Mouse (Mus musculus) adrenal gland, postnatal 36 days (tissue): Measurements from ENCODE around the gene Hint2. TPM values are rescaled to one million over a fixed set of nuclear protein-coding genes. Genes with fewer than 3 reads are reported as not detected.

ENCODE experiments used
- DNase-seq, 2 experiments: peaks; one replicate each; pipeline ENCODE4 v3.0.0; 2021; ENCODE audit warnings: mixed read lengths in 1 of 2
- long read RNA-seq, 2 experiments: library from polyadenylated mRNA; stranded (forward); transcript quantifications; one replicate each; pipeline ENCODE4 v2.0.0; 2021; ENCODE audit warnings: borderline sequencing depth in 2 of 2
- total RNA-seq, 2 experiments: library from RNA; stranded (reverse); gene quantifications; 2 replicates each; pipeline ENCODE4 v1.2.3; 2021

The Hint2 gene
- 10 to 100 TPM; 76.8 to 79.3 TPM for total RNA-seq
- long read RNA-seq, experiment 1, transcript Hint2-201 (5 exons, 610 nt), result major isoform, 112 of 141 reads
- long read RNA-seq, experiment 1, partial matches to known transcripts, result 19 of 141 reads
- long read RNA-seq, experiment 1, other reads (novel, unspliced or antisense), result 5 of 141 reads
- long read RNA-seq, experiment 2, transcript Hint2-201 (5 exons, 610 nt), result major isoform, 53 of 67 reads
- long read RNA-seq, experiment 2, partial matches to known transcripts, result 9 of 67 reads
- long read RNA-seq, experiment 2, other reads (novel, unspliced or antisense), result 5 of 67 reads

DNA sequence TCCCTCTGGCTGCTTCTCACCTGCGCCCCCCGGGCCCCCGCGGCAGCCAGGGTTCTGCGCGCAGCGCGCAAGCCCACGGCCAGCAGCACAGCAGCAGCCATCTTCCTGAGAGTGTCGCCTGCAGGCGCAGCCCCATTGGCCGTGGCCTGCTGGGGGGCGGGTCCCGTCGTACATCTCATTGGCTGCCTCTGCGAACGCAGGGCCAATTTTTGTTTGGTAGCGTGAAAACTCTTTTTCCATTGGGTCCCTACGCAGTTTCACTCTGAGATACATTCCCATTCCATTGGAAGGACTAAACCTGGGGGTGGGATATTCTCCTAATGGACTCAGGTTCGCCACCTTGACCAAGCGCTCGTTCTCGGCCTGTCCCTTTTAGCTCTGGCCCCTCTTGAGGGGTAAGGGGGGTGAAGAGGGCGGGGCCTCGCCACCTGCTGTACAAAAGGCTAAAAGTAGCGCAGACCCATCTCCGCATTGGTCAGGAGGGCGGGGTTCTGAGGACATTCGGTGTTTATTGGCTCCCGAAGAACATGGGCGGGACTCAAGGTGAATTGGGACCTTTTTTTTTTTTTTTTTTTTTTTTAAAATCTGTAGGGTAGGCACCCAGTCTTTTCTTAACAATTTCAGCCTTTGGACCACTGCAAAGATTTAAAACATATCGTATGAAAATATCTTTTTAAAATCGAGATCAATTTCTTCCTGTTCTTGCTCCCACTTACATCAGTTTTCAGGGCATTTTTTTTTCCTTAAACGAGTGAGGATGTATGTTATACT, at the start of gene Hint2:
Gene Hint2, minus strand, starts transcription at position 128 of the 771 bp plus-strand sequence.
- DNase-seq, result peak; percentile 94 to 97

DNA sequence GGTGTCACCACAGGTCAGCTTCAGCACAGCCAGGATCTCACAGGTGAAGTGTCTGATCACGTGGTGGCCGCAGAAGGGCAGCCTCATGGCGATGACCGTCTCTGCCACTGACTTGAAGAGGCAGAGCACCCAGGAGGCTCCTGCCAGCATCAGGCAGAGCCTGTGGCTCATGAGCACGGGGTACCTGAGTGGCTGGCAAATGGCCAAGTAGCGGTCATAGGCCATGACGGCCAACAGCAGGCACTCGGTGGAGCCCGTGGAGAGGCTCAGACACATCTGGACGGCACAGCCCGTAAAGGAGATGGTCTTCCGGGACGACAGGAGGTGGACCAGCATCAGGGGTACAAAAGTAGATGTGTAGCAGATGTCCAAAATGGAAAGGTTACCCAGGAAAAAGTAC, 49.7 kb upstream of the Hint2 start:
- no peak for DNase-seq

DNA sequence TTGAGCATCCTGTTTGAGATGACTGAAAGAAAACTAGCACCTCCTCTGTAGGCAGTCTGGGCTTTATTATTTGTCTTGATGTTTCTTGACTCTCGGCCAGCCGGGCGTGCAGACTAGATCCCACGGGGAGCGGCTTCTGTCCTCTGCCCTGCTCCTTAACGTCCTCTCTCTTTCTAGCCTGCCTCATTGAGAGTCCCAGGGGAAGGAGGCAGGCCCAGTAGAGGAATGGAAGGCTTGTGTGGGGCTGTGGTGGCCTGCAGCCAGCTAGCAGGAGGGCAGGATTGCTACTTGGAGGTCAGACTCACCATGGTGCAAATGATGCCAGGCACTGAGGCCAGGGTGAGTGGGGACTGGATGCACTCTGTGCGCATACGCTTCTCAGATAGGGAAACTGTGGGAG, 47.6 kb upstream of the Hint2 start:
- DNase-seq, result peak in 1 of 2 experiments; percentile 54

DNA sequence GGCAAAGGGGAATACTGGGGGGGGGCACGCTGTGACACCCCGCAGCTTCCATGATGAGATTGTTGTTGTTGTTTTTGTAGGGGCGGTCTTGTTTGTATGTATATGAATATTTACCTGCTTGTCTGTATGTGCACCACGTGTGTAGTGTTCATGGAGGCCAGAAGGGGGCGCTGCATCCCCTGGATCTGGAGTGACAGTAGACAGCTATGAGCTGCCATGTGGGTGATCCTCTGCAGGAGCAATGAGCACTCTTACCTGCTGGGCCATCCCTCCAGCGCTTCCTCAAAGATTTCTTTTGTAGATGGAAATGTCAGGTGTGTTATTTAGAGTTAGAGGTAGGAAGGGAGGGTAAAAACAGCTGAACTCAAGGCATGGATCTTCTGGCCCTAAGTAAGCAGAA, 47.2 kb upstream of the Hint2 start:
- no peak for DNase-seq

DNA sequence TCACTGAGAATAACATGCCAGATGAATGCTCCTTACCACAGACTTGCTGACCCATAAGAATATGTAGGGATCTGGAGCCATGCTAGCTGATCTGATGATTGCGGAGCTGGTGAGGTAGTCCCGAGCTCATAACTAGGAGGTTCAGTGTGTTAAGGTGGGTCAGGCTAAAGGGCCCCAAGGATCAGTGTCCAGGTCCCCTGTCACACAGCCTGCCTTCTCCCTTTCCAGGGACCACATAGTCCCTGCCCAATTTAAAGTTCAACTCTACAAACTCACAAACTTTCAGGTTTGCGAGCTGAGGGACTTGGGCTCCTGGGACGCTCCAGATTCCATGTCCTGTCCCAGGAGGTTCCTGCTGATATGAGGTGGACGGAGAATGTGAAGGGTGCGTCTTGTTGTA, 44.4 kb upstream of the Hint2 start, which contains the start of gene Olfr70:
Gene Olfr70, minus strand, starts transcription at position 101 of the 400 bp plus-strand sequence.
- DNase-seq, result no peak

DNA sequence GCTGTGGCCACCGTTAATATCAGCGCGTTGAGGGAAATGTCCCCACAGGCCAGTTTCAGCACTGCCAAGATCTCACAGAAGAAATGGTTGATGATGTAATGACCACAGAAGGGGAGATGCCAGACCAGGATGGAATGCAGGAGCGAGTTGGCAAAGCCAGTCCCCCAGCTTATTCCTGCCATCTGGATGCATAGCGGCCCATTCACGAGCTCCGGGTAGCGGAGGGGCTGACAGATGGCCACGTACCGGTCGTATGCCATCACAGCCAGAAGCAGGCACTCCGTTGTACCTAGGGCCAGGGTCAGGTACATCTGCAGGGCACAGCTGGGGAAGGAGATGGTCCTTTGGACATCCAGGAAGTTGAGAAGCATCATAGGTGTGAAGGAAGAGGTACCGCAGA, 40.3 kb upstream of the Hint2 start:
- no peak for DNase-seq

DNA sequence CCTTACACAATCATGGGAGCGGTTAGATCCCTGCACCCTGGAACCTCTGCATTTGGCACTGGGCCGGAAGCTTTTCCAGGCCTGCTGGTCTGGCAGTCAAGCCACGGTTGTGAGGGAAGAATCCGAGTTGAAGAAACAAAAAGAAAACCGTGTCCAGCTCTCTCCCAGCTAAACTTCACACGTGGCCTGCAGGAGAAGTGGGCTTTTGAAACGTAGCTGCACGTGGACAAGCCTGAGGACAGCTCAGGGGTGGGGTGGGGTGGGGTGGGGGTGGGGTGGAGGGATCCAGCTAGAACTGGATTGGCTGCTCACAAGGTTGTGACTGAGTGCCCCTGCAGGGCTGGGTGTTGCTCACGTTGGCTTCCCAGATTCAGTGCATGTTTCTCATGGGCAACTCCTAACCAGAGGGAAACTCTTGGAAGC, 39.0 kb upstream of the Hint2 start:
- peak in 1 of 2 experiments; percentile 64 for DNase-seq

DNA sequence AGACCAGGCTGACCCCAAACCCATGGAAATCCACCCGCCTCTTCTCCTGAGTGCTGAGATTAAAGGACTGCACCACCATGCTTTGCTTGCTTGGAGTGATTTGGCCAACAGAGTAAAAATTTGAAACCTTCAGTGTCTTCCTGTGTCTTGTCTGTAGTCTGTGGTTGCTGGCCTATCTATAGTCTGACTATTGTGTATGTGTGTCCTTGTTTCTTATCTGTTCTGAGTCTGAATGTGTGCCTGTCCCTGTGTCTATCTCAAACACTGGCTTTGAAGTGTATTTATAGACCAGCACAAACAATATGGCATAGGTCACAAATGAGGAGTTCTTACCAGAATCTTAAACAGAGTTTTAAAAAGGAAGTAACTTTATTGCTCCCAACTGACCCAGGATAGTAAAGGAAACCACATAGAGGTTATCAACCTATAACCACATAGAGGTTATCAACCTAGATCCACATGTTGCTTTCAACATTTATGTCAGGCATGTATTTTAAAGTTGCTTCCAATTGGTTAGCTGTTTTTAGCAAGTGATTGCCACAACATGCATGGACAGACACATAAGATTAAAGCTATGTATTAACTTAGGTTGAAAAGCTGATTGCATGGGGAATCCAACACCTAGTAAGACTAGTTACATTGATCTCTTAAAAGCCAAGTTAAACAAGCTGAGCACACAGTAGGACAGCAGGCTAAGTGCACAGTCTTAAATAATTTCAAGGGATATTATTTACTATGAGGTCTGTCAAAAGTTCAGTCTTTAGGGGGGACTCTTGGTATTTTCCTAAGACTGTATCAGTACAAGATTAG, 38.4 kb upstream of the Hint2 start:
- DNase-seq, result no peak

DNA sequence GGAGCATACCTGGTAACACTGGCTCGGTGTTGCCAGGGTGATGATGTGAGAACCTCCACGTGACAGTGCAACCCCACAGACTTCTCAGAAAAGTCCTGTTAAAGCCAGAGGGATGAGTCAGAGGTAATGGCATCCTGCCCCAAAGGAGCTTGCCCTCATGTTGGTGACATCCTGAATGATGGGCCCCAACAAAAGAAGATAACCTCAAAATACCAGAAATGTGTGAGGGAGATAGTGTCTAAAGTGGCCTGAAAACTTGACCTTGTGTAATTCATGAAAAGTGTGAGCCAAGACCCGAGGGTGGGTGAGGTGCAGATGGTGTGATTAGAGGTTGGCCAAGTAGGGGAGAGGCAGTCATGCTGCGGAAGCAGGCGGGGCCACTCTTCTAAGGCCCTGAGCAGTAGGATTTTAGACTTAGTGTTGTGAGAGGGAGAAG, 37.6 kb upstream of the Hint2 start:
- DNase-seq, result peak; percentile 72 to 75

DNA sequence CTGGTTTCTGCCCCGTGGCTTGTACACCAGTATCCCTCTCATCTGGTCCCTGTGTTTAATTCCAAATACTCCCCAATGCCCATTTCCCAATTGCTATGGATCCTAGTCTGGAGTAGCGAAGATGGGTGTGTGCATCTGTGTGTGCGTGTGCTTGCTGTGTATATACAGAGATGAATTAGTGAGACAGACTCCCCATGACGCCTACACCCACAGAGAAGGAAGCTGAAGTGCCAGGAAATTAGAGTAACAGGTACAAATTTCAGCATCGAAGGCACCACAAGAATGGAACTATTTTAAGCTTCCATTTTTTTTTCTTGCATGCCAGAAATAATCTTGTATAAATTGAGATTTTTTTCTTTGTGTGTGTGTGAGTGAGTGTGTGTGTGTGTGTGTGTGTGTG, 34.8 kb upstream of the Hint2 start:
- DNase-seq, result no peak

DNA sequence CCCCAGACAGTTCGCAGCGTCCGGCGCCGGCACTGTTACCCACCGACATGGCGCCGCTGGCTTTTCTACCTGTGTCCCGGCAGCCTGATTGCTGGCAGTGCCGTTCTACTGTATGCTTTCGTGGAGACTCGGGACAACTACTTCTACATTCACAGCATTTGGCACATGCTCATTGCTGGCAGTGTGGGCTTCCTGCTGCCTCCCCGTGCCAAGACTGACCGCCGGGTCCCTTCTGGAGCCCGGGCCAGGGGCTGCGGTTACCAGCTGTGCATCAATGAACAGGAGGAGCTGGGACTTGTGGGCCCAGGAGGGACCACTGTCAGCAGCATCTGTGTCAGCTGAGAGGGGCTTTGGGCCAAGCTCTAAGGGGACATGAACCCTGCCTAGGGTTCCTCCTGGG, 33.8 kb upstream of the Hint2 start:
- DNase-seq, result no peak

DNA sequence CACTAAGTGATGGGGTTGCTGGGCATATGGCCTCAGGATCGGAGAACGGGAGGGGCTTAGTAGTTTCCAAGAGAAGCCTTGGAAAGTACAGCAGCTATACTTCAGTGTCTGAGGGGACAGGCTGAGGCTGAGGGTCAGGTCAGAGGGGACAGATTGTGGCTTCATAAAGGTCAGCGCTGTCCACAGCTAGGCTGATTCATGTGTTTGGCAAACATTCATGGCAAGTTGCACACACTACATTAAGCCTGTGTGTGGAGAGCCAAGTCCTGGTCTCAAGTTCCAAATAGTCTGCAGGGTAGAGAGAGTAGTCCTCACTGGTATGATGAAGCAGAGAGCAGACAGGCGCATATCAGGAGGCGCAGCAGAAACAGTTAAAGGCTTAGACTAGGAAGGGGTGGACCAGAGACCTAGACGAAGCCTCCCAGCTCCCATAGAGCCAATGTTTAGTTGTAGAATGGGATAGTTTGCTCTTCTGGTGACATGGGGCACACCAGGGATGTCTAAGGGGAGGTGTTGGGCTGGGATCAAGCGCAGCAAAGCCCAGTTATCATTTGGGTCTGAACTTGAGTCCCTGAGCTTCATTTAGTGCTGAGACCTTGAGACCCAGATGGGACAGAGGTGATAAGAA, 23.3 kb upstream of the Hint2 start:
- DNase-seq, result peak; percentile 71 to 74

DNA sequence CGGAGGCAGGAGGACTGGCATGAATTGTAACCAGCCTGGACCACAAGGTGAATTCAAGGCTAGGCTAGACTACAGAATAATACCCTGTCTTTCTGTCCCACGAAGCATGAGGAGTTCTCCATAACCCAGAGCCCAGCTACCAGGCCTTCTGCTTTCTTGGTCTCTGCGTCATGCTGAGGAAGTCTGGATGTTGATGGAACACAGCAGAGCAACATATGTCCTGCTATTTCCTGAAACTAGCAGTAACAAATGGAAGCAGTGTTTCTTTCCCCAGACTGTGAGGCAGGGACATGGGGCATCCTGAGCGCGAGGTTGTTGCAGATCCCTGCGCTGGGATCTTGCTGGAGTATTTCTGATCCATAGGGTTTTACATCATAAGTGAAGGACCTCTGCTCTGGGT, 22.3 kb upstream of the Hint2 start:
- DNase-seq, result no peak

DNA sequence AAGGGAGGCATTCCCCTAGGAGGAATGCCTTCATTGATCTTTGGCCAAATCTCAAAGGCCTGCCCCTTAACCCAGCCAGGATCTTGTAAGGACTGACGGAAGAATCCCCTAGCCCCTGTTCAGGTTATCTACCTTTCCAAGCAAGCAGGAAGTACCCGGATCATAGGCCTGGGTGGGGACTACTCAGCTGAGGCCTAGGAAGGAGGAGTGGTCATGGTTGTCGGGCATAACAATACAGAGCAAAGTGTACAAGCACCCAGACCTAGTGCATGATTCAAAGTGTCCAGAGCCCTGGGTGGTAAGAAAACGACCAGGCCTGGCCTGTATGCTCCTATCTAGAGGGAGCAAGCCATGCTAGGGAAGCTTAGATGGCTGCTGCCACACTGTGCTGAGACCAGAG, 19.3 kb upstream of the Hint2 start:
- no peak for DNase-seq

DNA sequence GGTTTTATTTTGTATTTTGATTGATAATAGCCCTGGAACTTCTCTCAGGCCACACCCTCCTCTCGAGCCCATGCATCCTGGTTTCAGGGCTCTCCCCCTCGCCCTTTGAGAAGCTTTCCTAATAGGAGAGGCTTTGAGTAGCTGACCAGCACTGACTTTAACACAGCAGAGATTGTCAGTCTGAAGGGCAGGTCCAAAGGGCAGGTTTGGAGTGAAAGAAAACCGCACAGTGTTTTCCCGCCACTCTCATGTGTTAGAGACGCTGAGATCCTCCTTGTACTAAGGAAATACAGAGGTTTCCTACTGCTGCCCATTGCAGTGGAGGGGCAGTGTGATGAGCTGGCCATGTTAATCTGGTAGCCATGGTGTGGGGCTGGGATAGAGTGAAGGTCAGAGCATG, 18.7 kb upstream of the Hint2 start:
- no peak for DNase-seq

DNA sequence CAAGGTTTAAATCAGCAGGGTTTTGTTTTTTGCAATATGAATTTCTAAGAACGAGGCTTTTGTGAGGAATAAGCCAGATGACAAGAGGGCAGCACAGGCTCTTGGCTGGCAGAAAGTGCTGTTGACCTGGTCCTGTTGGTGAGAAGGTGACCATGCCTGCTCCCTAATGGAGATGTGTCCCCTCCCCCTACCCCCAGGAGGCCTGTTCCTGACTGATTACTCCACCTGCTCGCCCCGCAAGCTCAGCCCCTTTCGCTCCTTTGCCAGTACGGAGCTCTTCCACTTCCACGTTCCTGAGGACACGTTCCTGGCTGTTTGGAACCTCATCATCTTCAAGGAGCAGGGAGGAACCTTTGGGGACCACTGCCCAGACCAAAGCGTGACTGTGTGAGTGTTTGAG, 17.4 kb upstream of the Hint2 start:
- peak in 1 of 2 experiments; percentile 41 for DNase-seq

DNA sequence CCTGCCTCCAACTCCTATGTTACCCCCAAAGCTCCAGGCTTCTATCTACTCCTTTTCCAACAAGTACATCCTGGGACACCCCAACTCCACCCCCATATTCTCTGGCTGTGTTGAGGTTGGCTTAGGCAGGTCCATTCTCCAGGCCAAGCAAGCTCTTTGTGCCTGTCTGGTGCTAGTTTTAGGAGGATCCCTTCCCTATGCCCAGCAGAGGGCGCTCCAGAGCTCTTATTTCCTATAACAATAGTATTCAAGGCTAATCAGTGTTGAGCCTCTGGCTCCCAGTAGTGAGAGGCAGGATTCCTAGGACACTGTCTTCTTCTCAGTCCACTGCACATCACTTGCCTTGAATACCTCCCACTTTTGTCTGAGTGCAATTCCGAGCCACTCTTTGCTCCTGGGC, 15.8 kb upstream of the Hint2 start:
- peak; percentile 93 for DNase-seq

DNA sequence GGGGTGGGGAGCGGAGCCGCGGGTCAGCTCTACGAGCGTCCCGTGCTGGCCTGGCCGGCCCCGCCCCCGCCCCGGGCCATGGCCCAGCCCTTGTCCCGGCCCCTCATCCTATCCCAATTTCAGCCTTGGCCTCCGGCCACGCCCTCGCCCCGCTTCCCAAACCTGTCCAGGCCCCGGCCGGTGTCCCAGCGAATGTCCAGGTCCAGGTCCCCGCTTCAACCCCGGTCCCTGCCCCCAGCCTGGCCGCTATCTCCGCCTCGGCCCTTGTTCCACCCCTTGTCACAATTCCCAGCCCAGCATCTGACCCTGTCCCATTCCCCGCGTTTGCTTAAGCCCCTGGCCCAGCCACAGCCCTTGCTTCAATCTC, 13.1 kb upstream of the Hint2 start:
- DNase-seq, result peak; percentile 83 to 88

DNA sequence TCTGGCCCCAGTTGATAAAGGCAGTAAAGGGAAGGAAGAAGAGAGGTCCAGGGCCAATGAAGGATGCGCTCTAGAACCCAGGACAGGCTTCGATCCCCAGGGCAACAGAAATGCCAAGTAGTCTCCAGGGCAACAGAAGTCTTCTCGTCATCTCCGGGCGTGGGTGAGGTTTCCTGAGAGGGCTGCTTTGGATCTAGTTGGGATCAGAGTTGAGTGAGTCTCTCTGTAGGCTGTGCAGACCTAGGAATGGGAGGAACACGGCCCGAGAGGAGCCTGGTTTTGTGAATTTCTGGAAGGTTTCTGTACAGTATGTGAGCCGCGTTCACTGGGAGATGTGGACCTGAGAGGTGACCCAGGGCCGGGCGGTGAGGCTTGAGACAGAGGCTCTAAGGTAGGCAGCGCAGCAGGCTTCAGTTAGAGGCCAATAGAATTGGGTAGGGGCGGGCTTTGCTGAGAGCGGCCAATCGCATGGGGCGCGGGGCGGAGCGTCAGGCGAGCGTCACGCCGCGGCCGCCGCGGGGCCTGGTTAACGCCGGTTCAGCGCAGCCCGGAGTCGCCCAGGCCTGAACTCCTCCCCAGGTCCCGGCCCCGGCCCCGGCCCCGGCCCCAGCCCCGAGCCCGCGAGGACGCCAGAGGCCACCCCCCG, 12.6 kb upstream of the Hint2 start, which contains the start of the genes Tmem8b and Fam221b:
Gene Tmem8b, plus strand, starts transcription at position 190 of the 646 bp plus-strand sequence.
Gene Fam221b, minus strand, starts transcription at position 364 of the 646 bp plus-strand sequence.
- peak; percentile 91 to 94 for DNase-seq

DNA sequence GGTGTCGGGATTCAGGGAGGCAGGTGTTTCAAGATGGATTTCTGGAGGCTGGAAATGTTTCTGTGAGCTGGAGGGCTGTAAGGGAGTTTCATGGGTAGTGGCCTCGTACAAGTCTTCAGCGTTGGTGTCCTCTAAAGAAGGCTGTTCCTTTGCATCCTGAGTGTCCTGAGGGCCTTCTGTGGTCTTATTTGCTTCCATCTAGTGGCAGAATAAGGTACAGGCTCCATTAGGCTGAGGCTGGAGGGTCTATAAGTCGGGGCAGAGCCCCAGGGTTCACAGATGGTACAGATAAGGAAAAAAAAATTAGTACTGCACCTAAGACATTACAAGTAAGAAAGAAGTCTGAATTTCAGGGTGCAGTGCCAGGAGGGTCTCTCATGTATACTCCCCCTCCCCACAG, 10.1 kb upstream of the Hint2 start:
- DNase-seq, result no peak

DNA sequence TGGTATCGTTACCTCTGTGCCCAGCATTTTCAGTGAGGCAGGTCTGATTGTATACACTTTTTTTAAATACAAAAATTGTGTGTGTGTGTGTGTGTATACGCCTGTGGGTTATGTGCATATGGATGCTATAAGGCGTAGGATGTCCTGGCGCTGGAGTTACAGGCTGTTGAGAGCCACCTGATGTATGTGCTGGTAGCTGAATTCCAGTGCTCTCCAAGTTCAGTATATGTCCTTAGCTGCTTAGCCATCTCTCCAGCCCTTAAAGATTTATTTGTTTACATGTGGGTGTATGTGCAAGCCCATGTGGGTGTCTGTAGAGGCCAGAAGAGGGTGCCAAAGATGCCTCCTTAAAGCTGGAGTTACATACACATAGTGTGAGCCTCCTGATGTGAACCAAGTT, 880 bp upstream of the Hint2 start:
- DNase-seq, result no peak
